Mouse (Mus musculus) right cerebral cortex, adult 18-20 months (tissue): ENCODE results near the gene Dnajc1.
A peak's percentile ranks its signal among the peaks of the same experiment; 100 is the strongest.

Experiments
- DNase-seq: peaks from one replicate; pipeline ENCODE4 v3.0.0; 2022; ENCODE audit warnings: mixed read lengths

Dnajc1 gene

DNA sequence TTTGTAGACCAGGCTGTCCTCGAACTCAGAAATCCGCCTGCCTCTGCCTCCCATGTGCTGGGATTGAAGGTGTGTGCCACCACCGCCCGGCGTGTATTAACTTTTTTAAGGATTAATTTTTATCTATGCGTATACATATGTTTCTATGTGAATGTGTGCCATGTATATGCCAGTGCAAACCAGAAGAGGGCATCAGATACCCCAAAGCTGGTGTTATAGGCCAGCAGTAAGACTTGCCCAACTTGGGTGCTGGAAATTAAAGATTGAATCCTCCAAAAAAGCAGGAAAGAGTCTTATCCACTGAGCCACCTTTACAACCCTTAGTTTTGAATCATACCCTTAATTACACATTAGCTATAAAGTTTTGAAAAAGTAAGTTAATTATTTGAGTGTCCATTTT lies 107.5 kb downstream of the Dnajc1 start:
- DNase-seq, result no peak

DNA sequence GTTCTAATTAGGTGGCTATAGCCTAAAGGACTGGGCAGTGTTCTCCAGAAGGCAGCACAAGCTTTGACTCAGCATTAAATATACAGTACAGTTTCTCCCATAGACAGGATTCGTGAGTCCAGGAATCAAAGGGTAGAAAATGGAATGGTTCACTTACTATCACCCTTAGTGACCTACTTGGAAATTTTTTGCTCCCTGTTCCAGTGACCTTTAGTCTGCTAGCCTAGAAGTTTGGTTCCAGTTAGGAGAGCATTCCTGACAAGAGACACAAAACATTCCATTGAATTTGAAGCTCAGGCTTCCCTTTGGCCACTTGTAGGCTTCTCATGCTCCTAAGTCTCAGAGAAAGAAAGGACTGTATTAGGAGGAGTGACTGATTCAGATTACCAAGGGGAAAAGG lies 126.9 kb downstream of the Dnajc1 start:
- DNase-seq, result no peak

DNA sequence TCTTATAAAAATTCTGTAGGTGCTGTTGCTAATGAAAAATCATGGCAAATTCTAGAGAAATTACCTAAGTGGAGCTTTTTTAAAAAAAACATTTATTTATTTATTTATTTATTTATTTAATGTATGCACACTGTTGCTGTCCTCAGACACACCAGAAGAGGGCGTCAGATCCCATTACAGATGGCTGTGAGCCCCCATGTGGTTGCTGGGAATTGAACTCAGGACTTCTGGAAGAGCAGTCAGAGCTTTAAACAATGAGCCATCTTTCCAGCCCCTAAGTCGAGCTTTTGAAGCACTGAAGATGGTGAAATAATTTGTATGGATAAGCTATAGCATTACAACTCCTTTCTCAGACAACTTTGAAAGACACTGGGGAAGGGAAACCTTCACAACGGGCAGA lies 128.1 kb downstream of the Dnajc1 start:
- no peak for DNase-seq

DNA sequence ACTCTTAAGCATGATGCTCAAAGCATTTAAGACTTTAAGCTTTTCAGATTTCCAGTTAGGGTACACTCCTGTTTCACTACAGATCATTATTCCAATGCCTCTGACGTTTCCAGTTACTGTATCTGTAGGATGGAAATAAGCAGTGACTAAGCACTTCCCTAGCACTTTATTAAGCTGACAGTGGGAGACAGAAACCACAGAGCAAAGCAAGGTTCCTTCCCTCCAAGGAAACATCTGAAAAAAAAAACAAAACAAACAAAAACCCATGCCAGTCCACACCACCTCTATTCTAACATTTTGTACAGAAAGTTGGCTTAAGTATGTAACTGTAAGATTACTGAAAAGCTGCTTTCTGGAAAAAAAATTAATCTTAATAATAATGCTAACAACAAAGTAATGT lies 130.3 kb downstream of the Dnajc1 start:
- DNase-seq, result no peak

DNA sequence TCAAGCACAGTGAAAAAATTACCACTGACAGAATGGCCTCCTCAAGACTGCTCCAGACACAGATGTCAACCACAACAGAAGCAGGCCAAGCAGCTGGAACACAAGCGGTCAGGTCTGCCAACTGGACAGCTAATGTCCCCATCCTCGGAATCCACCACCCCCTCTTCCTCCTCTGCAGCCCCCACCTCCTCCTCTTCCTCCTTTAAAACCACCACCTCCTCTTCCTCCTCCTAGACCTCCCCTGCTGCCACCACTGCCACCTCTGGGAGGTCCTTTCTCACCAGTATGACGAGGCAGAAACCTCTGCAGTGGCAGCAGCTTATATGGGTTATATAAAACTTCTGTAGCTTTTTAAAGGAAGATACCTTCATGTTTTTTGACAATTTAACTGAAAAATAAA lies 143.4 kb downstream of the Dnajc1 start:
- no peak for DNase-seq

DNA sequence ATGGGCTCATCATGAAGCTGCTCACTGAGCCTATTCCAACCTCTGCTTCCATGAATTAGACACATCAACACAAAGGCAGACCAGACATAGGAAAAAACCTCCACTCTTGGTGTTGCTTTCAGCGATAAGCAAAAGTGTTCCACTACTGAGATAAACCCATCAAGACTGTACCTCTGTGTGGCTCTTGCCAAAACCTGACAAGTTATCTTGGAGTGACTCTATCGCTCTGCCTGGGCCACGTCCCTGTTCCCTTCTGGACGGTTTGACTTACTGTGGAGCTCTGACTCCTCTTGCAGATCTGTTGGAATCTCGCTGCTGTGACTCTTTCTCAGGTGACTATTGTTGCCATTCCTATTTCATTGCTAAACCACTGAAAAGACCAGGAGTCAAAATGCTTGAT lies 157.1 kb downstream of the Dnajc1 start:
- no peak for DNase-seq

DNA sequence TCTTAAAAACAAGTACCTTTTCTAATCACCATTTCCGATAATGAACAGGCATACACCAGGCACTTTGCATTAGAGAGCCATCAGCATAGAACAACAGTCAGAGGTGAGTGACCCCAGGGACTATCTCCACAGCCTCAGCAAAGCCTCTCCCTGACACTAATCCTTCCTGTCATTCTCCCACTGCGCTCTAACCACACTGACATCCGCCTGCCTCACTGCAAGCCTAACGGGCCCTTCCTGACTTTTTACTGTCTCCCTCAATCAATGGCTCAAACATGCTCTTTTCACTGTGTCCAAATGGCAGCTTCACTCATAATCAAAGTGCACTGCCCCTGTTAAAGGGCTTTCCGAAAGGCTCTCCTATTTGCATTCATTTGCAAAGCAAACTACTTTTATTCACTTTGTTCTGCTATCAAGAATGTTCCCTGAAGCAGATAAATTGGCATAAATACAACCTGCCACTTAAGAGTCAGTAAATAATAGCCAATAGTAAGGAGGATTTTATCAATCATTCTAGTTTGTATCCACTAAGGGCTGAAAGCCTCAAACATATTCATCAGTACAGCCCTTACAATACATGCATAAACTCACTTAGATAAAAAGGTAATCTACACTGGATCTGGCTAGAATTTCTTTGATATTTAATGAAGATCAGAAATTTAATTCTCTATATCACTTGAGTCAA lies 159.6 kb downstream of the Dnajc1 start:
- DNase-seq, result no peak

DNA sequence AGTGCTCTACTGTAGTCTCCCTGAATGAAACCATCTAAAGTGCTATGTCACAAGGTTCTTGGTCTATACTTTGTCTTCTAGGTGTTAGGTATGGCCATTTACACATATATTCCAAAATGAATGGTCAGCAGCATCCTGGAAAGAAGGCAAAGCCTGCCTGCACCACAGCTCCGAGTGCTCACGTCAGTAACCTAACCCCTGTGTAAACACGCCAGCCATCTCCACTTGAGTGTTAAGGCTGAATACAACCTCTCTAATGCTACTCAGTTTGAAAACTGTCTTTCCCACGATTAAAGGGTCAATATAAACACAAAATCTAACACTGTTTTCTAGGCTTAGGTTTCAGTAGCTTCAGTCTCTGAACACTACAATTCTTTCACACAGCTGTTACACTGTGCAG lies 161.5 kb downstream of the Dnajc1 start:
- no peak for DNase-seq

DNA sequence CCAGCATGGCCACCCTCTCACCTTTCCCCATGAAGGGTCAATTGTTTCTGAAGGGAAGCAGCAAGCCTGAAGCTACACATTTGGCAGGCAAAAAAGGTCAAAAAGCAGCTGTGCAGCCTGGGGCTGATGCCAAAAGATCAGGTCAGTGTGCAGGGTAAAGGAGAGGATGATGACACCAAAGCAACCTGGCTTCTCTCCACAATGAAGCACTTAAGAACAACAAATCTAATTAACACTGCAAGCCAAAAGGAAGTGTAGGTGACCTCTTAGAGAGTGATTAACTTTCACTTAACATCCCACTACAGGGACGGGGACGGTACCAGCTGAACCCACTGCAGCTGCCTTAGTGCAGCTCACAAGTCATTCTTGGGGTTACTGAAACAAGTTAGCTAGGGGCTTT lies 163.4 kb downstream of the Dnajc1 start:
- DNase-seq, result no peak

DNA sequence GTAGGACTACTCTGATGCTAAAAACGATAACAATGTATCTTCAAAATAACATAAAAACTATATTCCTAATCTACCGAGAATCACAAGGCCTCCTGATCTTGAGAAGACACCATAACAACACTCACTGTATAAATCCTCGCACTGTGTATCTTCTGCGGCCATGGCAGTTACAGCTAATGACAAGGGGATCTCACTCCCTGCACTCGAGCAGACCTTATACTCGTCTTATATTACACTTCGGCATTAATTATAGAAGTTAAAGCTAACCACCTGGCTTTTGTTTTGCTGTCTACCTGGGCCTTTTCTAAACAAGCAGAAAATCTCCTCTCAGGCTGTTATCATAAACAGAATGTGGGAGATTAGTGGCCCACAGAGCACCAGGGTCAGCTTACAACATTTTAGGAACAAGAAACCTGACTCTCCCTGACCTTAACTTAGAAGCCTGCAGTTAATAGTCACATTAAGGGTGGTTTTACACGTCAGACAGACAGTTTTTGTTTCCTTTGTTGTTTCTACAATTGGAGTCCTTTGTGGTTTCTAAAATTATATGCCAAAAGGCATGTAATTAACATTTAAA lies 164.1 kb downstream of the Dnajc1 start:
- no peak for DNase-seq

DNA sequence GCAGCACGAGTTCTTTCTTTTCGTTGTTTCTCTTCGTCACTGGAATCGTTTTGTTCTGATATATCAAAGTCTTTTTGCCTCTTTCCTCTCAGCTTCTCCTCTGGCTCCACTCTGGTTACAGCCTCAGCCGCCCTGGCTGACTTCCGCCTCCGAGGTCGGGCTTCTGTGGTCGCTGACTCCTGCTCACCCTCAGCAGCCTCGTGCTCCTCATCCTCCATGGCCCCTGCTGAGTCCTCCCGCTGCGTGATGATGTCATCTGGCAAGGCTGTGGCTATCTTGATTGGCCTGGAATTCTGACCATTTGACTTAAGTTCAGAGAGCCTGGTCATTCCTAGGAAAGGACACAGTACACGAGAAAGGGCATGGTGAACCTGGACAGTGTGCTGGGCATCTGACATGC lies 173.1 kb downstream of the Dnajc1 start:
- DNase-seq, result no peak

DNA sequence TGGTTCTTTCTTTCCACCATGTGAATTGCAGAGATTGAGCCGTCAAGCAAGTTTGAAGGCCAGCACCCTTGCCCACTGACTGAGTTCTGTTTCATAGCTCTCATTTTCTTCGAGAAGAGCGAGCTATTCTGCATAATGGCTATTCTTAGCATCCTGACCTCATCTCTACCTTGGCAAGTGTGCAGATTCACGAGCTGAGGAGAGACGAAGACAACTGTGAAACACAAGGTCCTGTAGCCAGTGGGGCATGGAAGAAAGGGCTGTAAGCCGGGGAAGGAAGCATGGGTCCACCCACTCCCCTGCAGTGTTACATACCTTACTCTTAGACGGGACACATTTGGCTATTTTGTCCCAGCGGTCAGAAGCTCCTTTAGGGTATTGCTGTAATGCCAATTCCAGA lies 173.5 kb downstream of the Dnajc1 start:
- DNase-seq, result no peak

DNA sequence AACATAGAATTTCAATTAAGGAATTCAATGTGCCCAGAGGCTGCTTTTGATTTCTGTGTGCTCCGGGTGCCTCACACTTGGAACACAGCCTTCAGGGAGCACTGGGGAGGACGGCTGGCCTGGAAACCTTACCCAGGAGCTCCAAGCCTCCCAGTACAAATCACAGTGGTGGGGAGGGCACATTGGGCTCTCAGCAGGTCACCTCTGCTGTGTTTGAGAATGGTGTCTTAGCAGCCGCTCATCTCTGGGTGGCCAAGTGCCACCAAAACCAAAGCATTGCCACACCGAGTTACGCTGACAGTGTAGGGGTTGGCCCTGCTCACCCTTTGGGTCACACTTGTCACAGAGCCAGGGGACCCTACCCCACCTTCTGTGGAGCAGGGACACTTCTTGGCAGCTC lies 174.1 kb downstream of the Dnajc1 start:
- DNase-seq, result no peak

DNA sequence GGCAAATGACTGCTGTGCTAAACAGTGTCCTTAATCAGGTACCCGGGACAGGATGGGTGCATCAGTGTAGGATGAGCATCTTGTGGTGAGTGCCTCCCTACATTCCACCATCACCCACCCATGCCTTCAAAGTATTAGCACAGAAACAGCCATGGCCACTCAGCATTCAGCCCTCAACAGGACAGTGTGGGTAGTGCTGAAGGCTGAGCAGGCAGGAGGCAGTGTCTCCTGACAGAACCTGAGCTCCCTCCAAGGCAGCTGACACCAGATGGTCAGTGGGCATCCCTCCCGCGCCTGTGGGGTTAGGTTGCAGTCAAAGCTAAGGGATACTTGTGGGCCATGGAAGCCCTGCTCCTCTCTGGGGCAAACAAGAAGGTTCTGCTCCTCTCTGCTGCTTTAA lies 174.8 kb downstream of the Dnajc1 start:
- peak; percentile 54 for DNase-seq

DNA sequence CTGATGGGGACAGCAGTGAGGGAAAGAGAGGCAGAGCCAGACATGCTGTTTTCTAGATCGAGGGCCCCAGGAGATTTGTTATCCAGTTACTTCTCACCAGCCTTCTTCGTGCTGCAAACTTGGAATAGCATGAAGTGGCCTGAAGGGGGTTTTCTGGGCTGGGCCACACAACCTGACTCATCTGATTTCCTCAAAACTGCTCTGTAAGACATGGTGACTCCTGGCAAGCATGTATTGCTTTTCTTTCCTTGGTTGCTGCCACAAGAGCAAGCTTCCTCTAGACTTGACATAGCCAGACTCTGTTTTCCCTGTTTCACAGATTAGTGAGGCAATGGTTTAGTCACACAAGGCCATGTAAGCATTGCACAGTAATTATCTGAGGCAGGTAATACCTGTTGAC lies 178.6 kb downstream of the Dnajc1 start:
- DNase-seq, result no peak

DNA sequence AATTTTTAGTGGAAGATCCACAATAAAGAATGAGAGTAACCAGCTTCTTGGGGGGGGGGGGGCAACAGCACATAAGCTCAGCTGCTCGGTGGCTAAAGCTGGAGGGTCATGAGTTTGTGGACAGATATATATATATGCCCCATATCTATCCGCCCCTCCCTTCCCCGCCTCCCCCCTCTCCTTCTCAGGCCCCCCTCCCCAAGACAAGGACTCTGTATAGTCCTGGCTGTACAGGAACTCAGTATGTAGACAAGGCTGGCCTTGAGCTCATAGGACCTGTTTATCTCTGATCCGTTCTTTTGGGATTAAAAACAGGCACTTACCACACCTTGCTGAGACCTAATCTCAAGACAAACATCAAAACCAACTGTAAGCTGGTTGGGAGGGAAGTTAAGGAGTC lies 182.7 kb downstream of the Dnajc1 start:
- no peak for DNase-seq

DNA sequence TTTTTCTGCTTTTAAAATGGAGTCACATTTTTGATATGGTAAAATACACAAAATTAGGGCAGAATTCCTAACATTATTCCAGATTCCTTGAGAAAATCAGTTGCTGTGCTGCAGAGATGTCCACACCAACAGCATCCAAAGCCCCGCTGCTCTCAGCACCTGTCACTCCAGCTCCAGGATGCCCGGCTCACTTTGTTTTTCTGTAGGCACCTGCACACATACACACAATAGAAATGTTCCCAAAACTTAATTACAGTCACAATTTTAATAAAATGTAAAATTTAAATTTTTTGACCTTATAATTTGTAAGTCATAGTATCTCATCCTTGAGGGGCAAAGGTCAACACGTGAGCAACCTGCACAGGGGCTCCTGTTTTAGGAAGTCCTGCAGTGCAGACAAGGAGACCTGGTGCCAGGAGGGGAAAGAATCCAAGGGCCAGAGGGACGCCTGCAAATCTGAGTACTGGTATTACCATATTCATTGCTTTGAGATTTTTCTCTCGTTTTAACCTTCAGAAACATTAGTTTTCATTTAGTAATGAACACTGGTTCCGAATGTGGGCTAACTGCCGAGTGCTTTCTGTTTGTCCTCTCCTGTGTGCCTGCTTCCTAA lies 183.3 kb downstream of the Dnajc1 start:
- DNase-seq, result no peak

DNA sequence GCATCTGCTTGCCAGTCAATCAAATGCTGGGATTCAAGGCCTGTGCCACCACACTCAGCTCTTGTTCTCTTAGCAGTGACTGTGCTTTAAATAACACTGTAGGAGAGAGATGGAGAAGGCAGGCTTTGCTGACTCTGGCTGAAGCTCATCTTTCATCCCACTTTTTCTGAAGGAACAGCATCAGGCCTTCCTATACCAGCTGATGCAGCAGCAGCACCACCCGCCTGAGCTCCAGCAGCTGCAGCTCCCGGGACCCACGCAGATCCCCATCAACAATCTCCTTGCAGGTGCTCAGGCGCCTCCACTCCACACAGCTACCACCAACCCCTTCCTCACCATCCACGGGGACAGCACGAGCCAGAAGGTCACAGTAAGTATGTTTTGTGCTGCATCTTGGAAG lies 184.1 kb downstream of the Dnajc1 start:
- DNase-seq, result peak; percentile 83

DNA sequence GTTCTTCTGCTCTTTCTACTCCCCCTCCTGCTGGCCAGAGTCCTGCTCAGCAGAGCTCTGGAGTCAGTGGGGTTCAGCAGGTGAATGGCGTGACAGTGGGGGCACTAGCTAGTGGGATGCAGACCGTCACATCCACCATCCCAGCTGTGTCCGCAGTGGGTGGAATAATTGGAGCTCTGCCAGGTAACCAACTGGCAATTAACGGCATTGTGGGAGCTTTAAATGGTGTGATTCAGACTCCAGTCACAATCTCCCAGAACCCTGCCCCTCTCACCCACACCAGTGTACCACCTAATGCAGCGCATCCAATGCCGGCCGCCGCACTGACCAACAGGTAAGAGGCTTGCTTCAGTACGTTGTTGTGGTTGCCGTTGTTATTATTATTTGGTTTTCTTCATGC lies 185.8 kb downstream of the Dnajc1 start:
- DNase-seq, result peak; percentile 60

DNA sequence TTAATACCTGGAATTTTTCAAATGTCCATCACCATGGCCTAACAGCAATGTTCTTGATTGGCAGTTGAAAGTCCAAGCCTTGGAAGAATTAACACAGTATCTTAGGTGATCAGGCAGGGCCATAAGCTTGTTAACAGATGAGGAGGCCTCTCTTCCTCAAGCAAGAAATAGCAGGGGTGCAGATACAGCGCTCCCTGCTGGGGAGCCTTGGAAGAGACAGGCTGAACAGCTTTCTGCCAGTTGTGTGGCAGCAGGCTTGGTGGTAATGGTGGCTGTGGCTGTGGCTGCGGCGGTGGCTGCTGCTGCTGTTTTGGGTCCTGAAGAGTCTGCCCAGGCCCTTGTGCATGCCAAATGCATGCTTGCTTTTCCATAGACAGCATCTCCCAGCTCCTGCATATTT lies 187.5 kb downstream of the Dnajc1 start:
- no peak for DNase-seq

DNA sequence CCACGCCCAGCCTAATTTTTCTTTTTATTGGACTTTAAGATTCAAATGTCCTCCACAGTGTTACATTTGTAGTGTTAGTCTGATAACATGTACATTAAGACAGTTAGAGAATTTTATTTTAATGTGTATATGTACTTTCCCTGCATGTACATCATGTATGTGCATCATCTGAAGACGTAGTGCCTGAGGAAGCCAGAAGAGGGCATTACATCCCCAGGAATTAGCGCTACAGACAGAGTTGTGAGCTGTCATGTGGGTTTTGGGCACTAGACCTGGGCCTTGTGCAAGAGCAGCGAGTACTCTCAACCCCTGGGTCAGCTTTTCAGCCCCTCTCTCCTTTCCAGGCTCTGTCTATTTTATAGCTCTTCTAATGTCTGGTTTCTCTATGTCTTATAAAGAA lies 189.7 kb downstream of the Dnajc1 start:
- no peak for DNase-seq

DNA sequence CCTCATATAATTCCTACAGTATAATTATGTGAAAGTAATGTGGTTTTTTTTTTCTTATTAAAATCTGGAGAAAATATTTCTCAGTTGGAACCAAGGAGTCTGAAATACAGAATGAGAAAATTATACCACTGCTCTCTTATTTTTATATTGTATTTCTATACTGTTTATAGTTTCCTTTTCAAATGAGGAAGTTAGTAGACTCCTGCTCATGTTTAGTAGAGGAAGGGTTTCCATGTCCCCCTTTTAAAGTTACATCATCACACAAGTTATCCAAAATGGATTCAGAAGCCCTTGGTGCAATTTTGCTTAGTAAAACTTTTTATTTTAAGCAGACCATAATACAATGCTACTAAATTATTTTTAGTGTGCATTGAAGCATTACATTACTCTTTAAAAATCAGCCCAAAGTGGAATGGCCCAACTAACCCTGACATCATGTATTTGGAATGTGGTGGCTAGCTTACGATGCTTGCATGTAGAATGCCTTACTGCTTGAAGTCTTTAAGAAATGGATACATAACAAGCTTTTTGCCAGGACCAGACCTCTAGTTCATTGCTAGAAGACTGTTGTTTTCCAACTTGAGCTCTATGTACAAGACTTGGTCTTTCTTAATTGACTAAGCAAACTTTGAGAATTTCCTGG lies 190.7 kb downstream of the Dnajc1 start:
- DNase-seq, result no peak

DNA sequence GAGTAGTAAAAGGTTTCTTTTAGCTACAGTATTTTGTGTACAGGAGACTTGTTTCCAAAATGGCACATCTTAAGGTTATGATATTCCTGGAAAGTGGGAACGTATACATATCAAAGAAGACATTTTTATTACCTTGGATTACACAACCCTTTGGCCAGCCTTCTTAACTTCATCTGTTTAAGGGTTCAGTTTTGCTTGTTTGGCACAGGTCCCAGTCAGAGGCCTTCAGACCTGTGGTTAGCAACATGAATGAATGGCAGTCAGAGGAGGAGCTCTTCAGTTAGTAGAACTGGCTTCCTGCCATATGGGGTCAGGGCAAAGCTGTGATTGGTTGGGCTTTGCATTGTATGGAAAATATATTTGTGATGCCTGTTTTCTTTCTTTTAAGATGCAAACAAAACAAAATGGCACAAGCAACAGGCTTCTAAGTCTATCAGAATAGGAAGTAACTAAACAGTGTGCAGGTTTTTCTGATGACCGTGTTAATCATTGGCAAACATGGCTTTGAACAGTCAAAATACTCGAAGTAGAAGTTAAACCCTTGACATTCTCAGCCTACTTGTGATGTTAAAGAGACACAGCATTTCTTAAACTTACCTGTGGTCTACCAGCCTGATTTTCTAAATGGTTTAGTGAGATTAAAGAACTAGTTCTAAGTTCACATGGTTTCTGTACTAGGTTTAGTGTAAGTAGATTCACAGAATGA lies 196.8 kb downstream of the Dnajc1 start:
- no peak for DNase-seq

DNA sequence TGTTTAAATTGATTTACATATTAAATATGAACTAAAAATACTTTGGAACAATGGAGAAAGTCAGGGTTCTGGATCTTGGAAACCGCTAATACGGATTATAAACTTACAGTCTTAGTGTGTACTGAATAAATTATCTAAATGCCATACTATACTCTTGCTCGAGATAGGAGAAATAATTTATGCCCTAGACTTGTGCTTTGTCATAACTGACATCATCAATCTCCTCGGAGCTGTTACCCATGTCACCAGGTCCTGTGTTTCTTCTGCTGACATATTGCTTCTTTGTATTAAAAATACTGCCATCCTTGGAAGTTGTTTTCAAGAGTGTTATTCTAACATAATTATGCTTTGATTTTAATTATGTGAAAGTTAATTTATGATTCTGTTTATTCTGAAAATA lies 197.3 kb downstream of the Dnajc1 start:
- DNase-seq, result no peak
